ENCODE assay signal across 8 mouse cellular contexts in genomic region chr3:21935571-21936261, GRCm38 (mm10).
DNase-seq lines count a peak whose midpoint lies in the region; ATAC-seq lines count a peak whose summit lies in the region.

No protein-coding gene starts in this region.

- peak; percentile 93 for ATAC-seq in heart, embryonic 16.5 days (replicated peaks; ENCODE audit: extremely low read depth, insufficient read depth, low FRiP score)
- peak; percentile 83 for ATAC-seq in liver, embryonic 15.5 days (ENCODE audit: insufficient read depth)
- ATAC-seq in neural tube, embryonic 12.5 days (ENCODE audit: low FRiP score, low read depth): peak; percentile 90

- peak overlapping the region; percentile 71 for H3K4me2 ChIP-seq in heart, embryonic 16.5 days (ENCODE audit: low read depth, low read length)
- peak overlapping the region; percentile 67 for H3K4me2 ChIP-seq in liver, embryonic 15.5 days
- H3K4me2 ChIP-seq in neural tube, embryonic 12.5 days (replicated peaks): peak overlapping the region; percentile 51

- H3K9me3 ChIP-seq in forebrain, embryonic 10.5 days: no peaks in the 10 kb centered on the region
- H3K9me3 ChIP-seq in heart, embryonic 16.5 days (replicated peaks; ENCODE audit: control insufficient read depth, low read length): no peaks in the 10 kb centered on the region
- no peaks in the 10 kb centered on the region for H3K9me3 ChIP-seq in liver, embryonic 15.5 days (replicated peaks)
- no peaks in the 10 kb centered on the region for H3K9me3 ChIP-seq in neural tube, embryonic 12.5 days

- peak; percentile 96 for DNase-seq in CD4-positive, CD25-positive, alpha-beta regulatory T cell, adult 2 months (ENCODE audit: low read depth, low spot score)
- DNase-seq in brain, embryonic 18.5 days (ENCODE audit: low read depth, low spot score): peak; percentile 87
- DNase-seq in forebrain, embryonic 10.5 days (ENCODE audit: extremely low spot score, low spot score): peak; percentile 94
- DNase-seq in kidney, postnatal 36 days: peak; percentile 97 to 99
- DNase-seq in telencephalon, adult 2 months (ENCODE audit: low read depth, low spot score): peak; percentile 93

- H3K4me3 ChIP-seq in forebrain, embryonic 10.5 days: peak overlapping the region; percentile 40
- peak overlapping the region; percentile 36 for H3K4me3 ChIP-seq in heart, embryonic 16.5 days (ENCODE audit: low read length)
- H3K4me3 ChIP-seq in liver, embryonic 15.5 days (replicated peaks): peak overlapping the region; percentile 39
- peak overlapping the region; percentile 7; the same call in 1 of the 2 replicates for H3K4me3 ChIP-seq in neural tube, embryonic 12.5 days

- peaks cover 50% of the 10 kb centered on the region for H3K4me1 ChIP-seq in forebrain, embryonic 10.5 days
- H3K4me1 ChIP-seq in heart, embryonic 16.5 days (ENCODE audit: control insufficient read depth, insufficient read depth, low read length): peaks cover 15% of the 10 kb centered on the region
- peaks cover 38% of the 10 kb centered on the region for H3K4me1 ChIP-seq in liver, embryonic 15.5 days (replicated peaks)
- peaks cover 36% of the 10 kb centered on the region for H3K4me1 ChIP-seq in neural tube, embryonic 12.5 days

- H3K9ac ChIP-seq in heart, embryonic 16.5 days (ENCODE audit: low read length): peak overlapping the region; percentile 35
- H3K9ac ChIP-seq in liver, embryonic 15.5 days: no peak overlapping the region
- H3K9ac ChIP-seq in neural tube, embryonic 12.5 days: no peak overlapping the region

- H3K27ac ChIP-seq in forebrain, embryonic 10.5 days: peak overlapping the region; percentile 80
- peak overlapping the region; percentile 70 for H3K27ac ChIP-seq in heart, embryonic 16.5 days (ENCODE audit: low read length)
- H3K27ac ChIP-seq in liver, embryonic 15.5 days (replicated peaks): peak overlapping the region; percentile 68
- H3K27ac ChIP-seq in neural tube, embryonic 12.5 days: peak overlapping the region; percentile 65

- no peaks in the 10 kb centered on the region for H3K36me3 ChIP-seq in forebrain, embryonic 10.5 days (replicated peaks)
- no peaks in the 10 kb centered on the region for H3K36me3 ChIP-seq in heart, embryonic 16.5 days (ENCODE audit: control insufficient read depth, insufficient read depth)
- no peaks in the 10 kb centered on the region for H3K36me3 ChIP-seq in liver, embryonic 15.5 days (replicated peaks)
- H3K36me3 ChIP-seq in neural tube, embryonic 12.5 days: no peaks in the 10 kb centered on the region

- peaks cover 10% of the 10 kb centered on the region for H3K27me3 ChIP-seq in forebrain, embryonic 10.5 days (ENCODE audit: poor library complexity, severe bottlenecking)
- no peaks in the 10 kb centered on the region for H3K27me3 ChIP-seq in heart, embryonic 16.5 days (ENCODE audit: control insufficient read depth, insufficient read depth, low read length)
- no peaks in the 10 kb centered on the region for H3K27me3 ChIP-seq in liver, embryonic 15.5 days
- H3K27me3 ChIP-seq in neural tube, embryonic 12.5 days (replicated peaks): no peaks in the 10 kb centered on the region

- 1% methylated on average over 24 of the region's 24 CpGs for WGBS in forebrain, embryonic 10.5 days
- under 1% methylated on average over 24 of the region's 24 CpGs for WGBS in heart, embryonic 16.5 days
- WGBS in liver, embryonic 15.5 days (ENCODE audit: insufficient replicate concordance): under 1% methylated on average over 24 of the region's 24 CpGs
- 1% methylated on average over 24 of the region's 24 CpGs for WGBS in neural tube, embryonic 12.5 days

Comparison
In these comparisons a context has a peak if more than half of its experiments do, and no peak if none do; other contexts are left out.
1. Peak in every context shown above with its lines: DNase-seq, ATAC-seq, H3K4me3 ChIP-seq and H3K27ac ChIP-seq.